Comparison of ENCODE assay signal across 23 mouse cellular contexts in genomic region chr9:53472806-53473518, GRCm38 (mm10).
A peak's percentile ranks its signal among the peaks of the same experiment; 100 is the strongest.
DNase-seq lines count a peak whose midpoint lies in the region; ATAC-seq and TF ChIP-seq lines count a peak whose summit lies in the region.
"Had no signal": no experiment of that assay in that cellular context is flagged by ENCODE, and none has a peak within 500 bp of the region (broad histone marks: within the 10 kb centered on the region; RNA-seq: fewer than 3 reads in every experiment).

No protein-coding gene starts in this region.

- no peaks in the 10 kb centered on the region for H3K9me3 ChIP-seq in heart, embryonic 13.5 days
- no peaks in the 10 kb centered on the region for H3K9me3 ChIP-seq in heart, postnatal 0 days (replicated peaks; ENCODE audit: control insufficient read depth, low read length)
- H3K9me3 ChIP-seq in lung, postnatal 0 days (ENCODE audit: low read length): no peaks in the 10 kb centered on the region
- H3K9me3 ChIP-seq: embryonic facial prominence, embryonic 15.5 days; forebrain, embryonic 10.5 days; forebrain, embryonic 15.5 days; hindbrain, embryonic 13.5 days had no signal

- WGBS in heart, embryonic 13.5 days: 40% methylated on average over 9 of the region's 9 CpGs
- WGBS in heart, postnatal 0 days: 26% methylated on average over 9 of the region's 9 CpGs
- WGBS in lung, postnatal 0 days: 64% methylated on average over 9 of the region's 9 CpGs

- H3K36me3 ChIP-seq in heart, embryonic 13.5 days: peaks cover 29% of the 10 kb centered on the region
- H3K36me3 ChIP-seq in heart, postnatal 0 days (replicated peaks; ENCODE audit: control insufficient read depth, insufficient read depth, low read length): peaks cover 4% of the 10 kb centered on the region; the same call in 1 of the 2 replicates
- no peaks in the 10 kb centered on the region; the same call in 1 of the 2 replicates for H3K36me3 ChIP-seq in lung, postnatal 0 days (ENCODE audit: insufficient read depth, low read length)

- no peak overlapping the region for H3K4me3 ChIP-seq in heart, embryonic 13.5 days
- no peak overlapping the region for H3K4me3 ChIP-seq in heart, postnatal 0 days (ENCODE audit: low read depth, low read length)
- H3K4me3 ChIP-seq in lung, postnatal 0 days (ENCODE audit: low read depth, low read length): no peak overlapping the region
- H3K4me3 ChIP-seq: embryonic facial prominence, embryonic 15.5 days; erythroblast, embryonic 14.5 days; forebrain, embryonic 10.5 days; forebrain, embryonic 15.5 days; heart, adult 2 months; hindbrain, embryonic 13.5 days had no signal

- ATAC-seq in heart, embryonic 13.5 days (ENCODE audit: extremely low read depth, insufficient number of reproducible peaks, low FRiP score, low TSS enrichment): no peak
- no peak for ATAC-seq in heart, postnatal 0 days (ENCODE audit: insufficient read depth, low read depth)
- peak; percentile 66; the same call in 1 of the 2 replicates for ATAC-seq in lung, postnatal 0 days
- ATAC-seq: forebrain, embryonic 15.5 days; hindbrain, postnatal 0 days; Patski had no signal

- H3K4me1 ChIP-seq in heart, embryonic 13.5 days: peaks cover 16% of the 10 kb centered on the region
- 0 out of 2 replicates have a peak, but pooled peaks cover 7% of the 10 kb centered on the region for H3K4me1 ChIP-seq in heart, postnatal 0 days (ENCODE audit: control insufficient read depth, insufficient read depth)
- H3K4me1 ChIP-seq in lung, postnatal 0 days (ENCODE audit: insufficient read depth, low read depth, low read length): no peaks in the 10 kb centered on the region
- H3K4me1 ChIP-seq: embryonic facial prominence, embryonic 15.5 days; forebrain, embryonic 10.5 days; forebrain, embryonic 15.5 days; hindbrain, embryonic 13.5 days had no signal

- no peak for DNase-seq in heart, postnatal 25 days (ENCODE audit: low spot score)
- peak; percentile 23 for DNase-seq in heart, postnatal 0 days (ENCODE audit: low spot score)
- DNase-seq in heart, postnatal 36 days: no peak
- DNase-seq in lung, postnatal 0 days (ENCODE audit: low spot score): peak; percentile 36
- no peak for DNase-seq in lung, postnatal 36 days
- DNase-seq in liver: no peak
- DNase-seq: adrenal gland, adult 8-10 months; cerebellum, adult 11 months; cerebellum, adult 8-10 months; cerebellum, postnatal 14 days; embryo, embryonic 11 days; gastrocnemius, postnatal 36 days; heart, adult 2 months; kidney, adult 11 months had no signal

- no peaks in the 10 kb centered on the region for H3K27me3 ChIP-seq in heart, embryonic 13.5 days (replicated peaks)
- H3K27me3 ChIP-seq in heart, postnatal 0 days (ENCODE audit: control insufficient read depth, insufficient read depth, low read length): no peaks in the 10 kb centered on the region
- H3K27me3 ChIP-seq in lung, postnatal 0 days (replicated peaks; ENCODE audit: insufficient read depth, low read length): no peaks in the 10 kb centered on the region
- H3K27me3 ChIP-seq: CH12.LX; embryonic facial prominence, embryonic 15.5 days; forebrain, embryonic 15.5 days; hindbrain, embryonic 13.5 days; Patski had no signal

- no peak for TF ChIP-seq EP300 in heart, postnatal 0 days (IDR thresholded peaks at IDR 0.05; ENCODE audit: low read depth)
- TF ChIP-seq EP300 in lung, postnatal 0 days (IDR thresholded peaks at IDR 0.05): 0 out of 2 replicates have a peak, but pooled peaks have one; percentile 39

- H3K9ac ChIP-seq in heart, embryonic 13.5 days: no peak overlapping the region; the same call in 1 of the 2 replicates
- no peak overlapping the region for H3K9ac ChIP-seq in heart, postnatal 0 days (replicated peaks; ENCODE audit: low read depth, low read length)
- H3K9ac ChIP-seq in lung, postnatal 0 days (replicated peaks; ENCODE audit: low read depth): no peak overlapping the region
- H3K9ac ChIP-seq: embryonic facial prominence, embryonic 15.5 days; forebrain, embryonic 15.5 days; hindbrain, embryonic 13.5 days had no signal

- peak overlapping the region; percentile 31 for H3K4me2 ChIP-seq in heart, embryonic 13.5 days
- no peak overlapping the region for H3K4me2 ChIP-seq in heart, postnatal 0 days (ENCODE audit: low read depth, low read length)
- no peak overlapping the region; the same call in 1 of the 2 replicates for H3K4me2 ChIP-seq in lung, postnatal 0 days (replicated peaks; ENCODE audit: low read depth, low read length)
- H3K4me2 ChIP-seq: embryonic facial prominence, embryonic 15.5 days; forebrain, embryonic 15.5 days; hindbrain, embryonic 13.5 days had no signal

- no peak for TF ChIP-seq CTCF in heart, postnatal 0 days (IDR thresholded peaks at IDR 0.05; ENCODE audit: low read depth)
- TF ChIP-seq CTCF in lung, postnatal 0 days (IDR thresholded peaks at IDR 0.05): no peak

- intact Hi-C loops in heart, postnatal 25 days (cut with DNase I): no loop called here
- intact Hi-C loops in heart, postnatal 36 days (cut with DNase I): no loop called here

- peak overlapping the region; percentile 48 for H3K27ac ChIP-seq in heart, embryonic 13.5 days (replicated peaks)
- H3K27ac ChIP-seq in heart, postnatal 0 days (ENCODE audit: low read depth): no peak overlapping the region
- H3K27ac ChIP-seq in lung, postnatal 0 days (ENCODE audit: low read length): no peak overlapping the region
- H3K27ac ChIP-seq: embryonic facial prominence, embryonic 15.5 days; forebrain, embryonic 10.5 days; forebrain, embryonic 15.5 days; heart, adult 2 months; hindbrain, embryonic 13.5 days; hindbrain, postnatal 0 days had no signal

Comparison
In these comparisons a context has a peak if more than half of its experiments do, and no peak if none do; other contexts are left out.
1. DNase-seq: peak in heart, postnatal 0 days (single experiment) and lung, postnatal 0 days (single experiment); none in heart, postnatal 25 days (single experiment), heart, postnatal 36 days (0 of 2), lung, postnatal 36 days (single experiment) and liver (single experiment).